Mouse (Mus musculus) monocyte, adult 2 months (primary cell): ENCODE results near the gene Gm49711.

Experiments
- DNase-seq, 2 experiments: peaks; one replicate each; pipeline ENCODE4 v3.0.0; 2022; ENCODE audit warnings: low spot score in 2 of 2, low read depth in 1 of 2

The Gm49711 gene

GRCm38 (mm10) chr16:92117337-92118209 is 59.5 kb downstream of the Gm49711 start:
- no peak for DNase-seq

GRCm38 (mm10) chr16:92119013-92119515 is 60.9 kb downstream of the Gm49711 start:
- no peak for DNase-seq

- DNase-seq: no peak
Observed at GRCm38 (mm10) chr16:92120899-92121531, 62.9 kb downstream of the Gm49711 start.

GRCm38 (mm10) chr16:92127226-92127625 is 69.1 kb downstream of the Gm49711 start:
- no peak for DNase-seq

- no peak for DNase-seq
Observed at GRCm38 (mm10) chr16:92127666-92128065, 69.5 kb downstream of the Gm49711 start.

- no peak for DNase-seq
Observed at GRCm38 (mm10) chr16:92129843-92130242, 71.7 kb downstream of the Gm49711 start.

- no peak for DNase-seq
Observed at GRCm38 (mm10) chr16:92132511-92132910, 74.4 kb downstream of the Gm49711 start.

GRCm38 (mm10) chr16:92134148-92134764 is 76.1 kb downstream of the Gm49711 start:
- no peak for DNase-seq

- DNase-seq: no peak
Observed at GRCm38 (mm10) chr16:92136275-92136674, 78.2 kb downstream of the Gm49711 start.

- no peak for DNase-seq
Observed at GRCm38 (mm10) chr16:92139386-92140261, 81.5 kb downstream of the Gm49711 start.

GRCm38 (mm10) chr16:92140328-92140727 is 82.2 kb downstream of the Gm49711 start:
- DNase-seq: no peak

GRCm38 (mm10) chr16:92141021-92141420 is 82.9 kb downstream of the Gm49711 start:
- DNase-seq: no peak

GRCm38 (mm10) chr16:92142426-92143012 is 84.4 kb downstream of the Gm49711 start:
- no peak for DNase-seq

- DNase-seq: no peak
Observed at GRCm38 (mm10) chr16:92147631-92148366, 89.7 kb downstream of the Gm49711 start.

GRCm38 (mm10) chr16:92148367-92148728 is 90.2 kb downstream of the Gm49711 start:
- DNase-seq: no peak

GRCm38 (mm10) chr16:92150975-92151374 is 92.9 kb downstream of the Gm49711 start:
- DNase-seq: no peak

GRCm38 (mm10) chr16:92158021-92158455 is 99.9 kb downstream of the Gm49711 start:
- no peak for DNase-seq

- DNase-seq: no peak
Observed at GRCm38 (mm10) chr16:92158461-92159091, 100.5 kb downstream of the Gm49711 start.

GRCm38 (mm10) chr16:92159114-92159513 is 101.0 kb downstream of the Gm49711 start:
- DNase-seq: no peak
